Mouse (Mus musculus) kidney, embryonic 15.5 days (tissue): ENCODE results near the gene 4833439L19Rik. TPM values are rescaled to one million over a fixed set of nuclear protein-coding genes. Genes with fewer than 3 reads are reported as not detected.

Experiments used
- ATAC-seq: fragments of 200-750 bp; cut with Nextera tagmentation; replicated peaks from 2 replicates; pipeline ENCODE4 v1.8.0; 2017; ENCODE audit warnings: moderate TSS enrichment; ENCODE audit not compliant: low FRiP score
- H3K27ac ChIP-seq: fragments of 300-500 bp; sonication (generic); 2 replicates; pipeline ENCODE4 v1.5.1; 2015; ENCODE audit warnings: mild to moderate bottlenecking, inconsistent platforms
- H3K27me3 ChIP-seq: fragments of 300-500 bp; sonication (generic); 2 replicates; pipeline ENCODE4 v1.6.1; 2015; ENCODE audit warnings: inconsistent platforms
- H3K36me3 ChIP-seq: fragments of 300-500 bp; sonication (generic); 2 replicates; pipeline ENCODE4 v1.6.1; 2015; ENCODE audit warnings: inconsistent platforms
- H3K4me1 ChIP-seq: fragments of 300-500 bp; sonication (generic); 2 replicates; pipeline ENCODE4 v1.6.1; 2015; ENCODE audit warnings: inconsistent platforms
- H3K4me2 ChIP-seq: fragments of 300-500 bp; sonication (generic); 2 replicates; pipeline ENCODE4 v1.6.1; 2015; ENCODE audit warnings: moderate library complexity, mild to moderate bottlenecking, inconsistent platforms
- H3K4me3 ChIP-seq: fragments of 300-500 bp; sonication (generic); replicated peaks from 2 replicates; pipeline ENCODE4 v1.5.1; 2015; ENCODE audit warnings: mild to moderate bottlenecking, inconsistent platforms
- H3K9ac ChIP-seq: fragments of 300-500 bp; sonication (generic); 2 replicates; pipeline ENCODE4 v1.6.1; 2015; ENCODE audit warnings: mild to moderate bottlenecking, inconsistent platforms
- H3K9me3 ChIP-seq: fragments of 300-500 bp; sonication (generic); replicated peaks from 2 replicates; pipeline ENCODE4 v1.6.1; 2016; ENCODE audit warnings: inconsistent platforms
- WGBS: fragments of 180-500 bp; shearing (Covaris S2); methylation state at CpG from one replicate; pipeline ENCODE4 v1.1.7; 2015; ENCODE audit warnings: mixed read lengths; 5-methylcytosine and 5-hydroxymethylcytosine counted together
- polyA plus RNA-seq: library from polyadenylated mRNA; unstranded; fragments of >200 nt; fragmentation: Nextera tagmentation; extraction: Ambion mirVana; gene quantifications from 2 replicates; pipeline ENCODE4 v1.2.1, GENCODE M21; 2015

The 4833439L19Rik gene
- polyA plus RNA-seq, 1 experiment from 2014 or later: 162 TPM

- no peak overlapping the region for H3K27ac ChIP-seq
- H3K36me3 ChIP-seq: peaks cover 67% of the 10 kb centered on the region
- ATAC-seq: no peak
- H3K9ac ChIP-seq: no peak overlapping the region
- H3K4me2 ChIP-seq: no peak overlapping the region
- 0 out of 2 replicates have a peak, but pooled peaks cover 4% of the 10 kb centered on the region for H3K27me3 ChIP-seq
- WGBS: 86% methylated on average over 21 of the region's 21 CpGs
- H3K9me3 ChIP-seq: no peaks in the 10 kb centered on the region
- H3K4me1 ChIP-seq: peaks cover 27% of the 10 kb centered on the region
- H3K4me3 ChIP-seq: no peak overlapping the region
Observed at GRCm38 (mm10) chr13:54577652-54578507, 12.6 kb upstream of the 4833439L19Rik start.

- peak; percentile 17; the same call in 1 of the 2 replicates for ATAC-seq
- no peaks in the 10 kb centered on the region for H3K9me3 ChIP-seq
- H3K36me3 ChIP-seq: peaks cover 43% of the 10 kb centered on the region
Observed at GRCm38 (mm10) chr13:54575489-54575888, 10.3 kb upstream of the 4833439L19Rik start.

DNA sequence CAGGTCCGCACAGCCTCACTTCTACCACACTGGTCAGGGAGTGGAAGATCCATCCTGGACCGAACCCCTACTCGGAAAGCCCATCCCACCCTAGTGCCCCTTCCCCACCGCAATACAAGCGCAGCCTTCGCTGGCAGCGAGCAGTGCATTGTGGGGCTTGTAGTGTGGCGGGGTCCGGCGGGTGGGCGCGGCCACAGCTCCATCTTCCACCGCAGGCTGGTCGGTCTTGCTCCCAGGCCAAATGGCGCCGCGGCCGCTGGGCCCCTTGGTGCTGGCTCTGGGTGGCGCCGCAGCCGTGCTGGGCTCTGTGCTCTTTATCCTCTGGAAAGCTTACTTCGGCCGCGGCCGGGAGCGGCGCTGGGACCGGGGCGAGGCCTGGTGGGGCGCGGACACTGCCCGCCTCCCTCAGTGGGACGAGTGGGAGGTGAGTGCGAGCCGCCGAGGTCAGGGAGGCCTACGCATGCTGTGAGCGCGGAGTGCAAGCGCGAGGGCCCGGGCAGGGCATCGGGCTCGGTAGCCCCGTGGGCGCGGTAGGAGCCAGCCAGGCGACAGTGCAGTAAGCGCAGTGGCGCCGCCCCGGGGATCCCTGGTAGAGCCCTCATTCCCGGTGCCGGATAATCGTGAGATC is 9.7 kb upstream of the 4833439L19Rik start, which contains the start of gene Arl10:
Gene Arl10 (plus strand): TSS at position 162 of the 628 bp plus-strand sequence.
- Histone ChIP-seq H3K9me3 (no peaks in the 10 kb centered on the region), H3K4me1 (peaks cover 27% of the 10 kb centered on the region), H3K27me3 (0 out of 2 replicates have a peak, but pooled peaks cover 4% of the 10 kb centered on the region), H3K27ac (peak within 1 kb of the TSS; percentile 83), H3K4me3 (peak within 1 kb of the TSS; percentile 80), H3K36me3 (peaks cover 37% of the 10 kb centered on the region), H3K9ac (peak within 1 kb of the TSS; percentile 87), H3K4me2 (peak within 1 kb of the TSS; percentile 89)
- peak; percentile 90 for ATAC-seq
- under 1% methylated on average over 55 of the region's 55 CpGs for WGBS

More at GRCm38 (mm10) chr13:54575489-54575888, 10.3 kb upstream of the 4833439L19Rik start:
- H3K4me3 ChIP-seq: peak overlapping the region; percentile 80
- H3K27ac ChIP-seq: peak overlapping the region; percentile 83
- H3K9ac ChIP-seq: peak overlapping the region; percentile 87
- H3K4me2 ChIP-seq: peak overlapping the region; percentile 89
- peaks cover 27% of the 10 kb centered on the region for H3K4me1 ChIP-seq
- WGBS: 2% methylated on average over 19 of the region's 19 CpGs
- H3K27me3 ChIP-seq: 0 out of 2 replicates have a peak, but pooled peaks cover 4% of the 10 kb centered on the region

- ATAC-seq: no peak
- Histone ChIP-seq H3K9ac (no peak overlapping the region), H3K4me1 (peaks cover 31% of the 10 kb centered on the region)
Observed at GRCm38 (mm10) chr13:54572621-54573020, 7.4 kb upstream of the 4833439L19Rik start.

DNA sequence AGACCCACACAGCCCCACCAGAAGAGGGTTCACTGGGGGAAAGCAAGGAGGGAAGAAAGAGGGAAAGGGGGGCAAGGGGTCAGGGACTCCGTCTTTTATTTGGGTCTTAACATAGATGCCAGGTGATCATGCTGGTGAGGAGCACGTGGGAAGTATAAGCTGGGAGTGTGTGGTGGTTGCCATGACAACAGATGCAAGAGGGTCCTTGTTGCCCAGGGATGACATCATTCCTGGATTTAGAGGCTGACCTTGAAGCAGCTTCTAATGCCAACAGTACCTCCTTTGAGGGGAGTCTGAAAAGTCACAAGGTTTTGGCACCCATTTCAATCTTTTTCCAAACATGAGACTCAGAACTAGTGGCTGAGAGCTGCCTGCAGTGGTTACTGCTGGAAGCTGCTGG is 6.4 kb upstream of the 4833439L19Rik start:
- Histone ChIP-seq H3K4me3 (no peak overlapping the region), H3K27ac (no peak overlapping the region), H3K9me3 (no peaks in the 10 kb centered on the region), H3K9ac (no peak overlapping the region), H3K36me3 (peaks cover 4% of the 10 kb centered on the region), H3K27me3 (0 out of 2 replicates have a peak, but pooled peaks cover 4% of the 10 kb centered on the region), H3K4me2 (no peak overlapping the region), H3K4me1 (peaks cover 26% of the 10 kb centered on the region)
- no peak for ATAC-seq
- WGBS: 54% methylated on average over 2 of the region's 2 CpGs

More at GRCm38 (mm10) chr13:54572621-54573020, 7.4 kb upstream of the 4833439L19Rik start:
- Histone ChIP-seq H3K27ac (no peak overlapping the region), H3K4me3 (no peak overlapping the region), H3K27me3 (0 out of 2 replicates have a peak, but pooled peaks cover 4% of the 10 kb centered on the region), H3K4me2 (no peak overlapping the region), H3K9me3 (no peaks in the 10 kb centered on the region), H3K36me3 (peaks cover 14% of the 10 kb centered on the region)
- 77% methylated on average over 4 of the region's 4 CpGs for whole genome bisulfite sequencing

DNA sequence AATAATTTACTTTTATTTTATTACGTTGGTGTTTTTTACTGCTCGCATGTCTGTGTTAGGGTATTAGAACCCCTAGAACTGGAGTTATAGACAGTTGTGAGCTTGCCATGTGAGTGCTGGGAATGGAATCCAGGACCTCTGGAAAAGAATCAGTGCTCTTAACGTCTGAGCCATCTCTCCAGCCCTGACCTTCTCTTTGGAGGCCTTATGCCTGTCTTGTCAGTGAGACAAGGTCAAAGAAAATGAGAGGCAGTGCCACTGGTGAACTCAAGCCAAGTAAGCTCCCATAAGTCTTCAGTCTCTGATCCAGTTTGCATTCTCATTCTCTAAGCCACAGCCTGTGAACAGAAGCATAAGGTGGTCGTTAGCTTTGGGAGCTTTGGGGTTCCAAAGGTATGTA is 5.5 kb upstream of the 4833439L19Rik start:
- no peaks in the 10 kb centered on the region for H3K9me3 ChIP-seq
- 79% methylated on average over 4 of the region's 4 CpGs for WGBS

DNA sequence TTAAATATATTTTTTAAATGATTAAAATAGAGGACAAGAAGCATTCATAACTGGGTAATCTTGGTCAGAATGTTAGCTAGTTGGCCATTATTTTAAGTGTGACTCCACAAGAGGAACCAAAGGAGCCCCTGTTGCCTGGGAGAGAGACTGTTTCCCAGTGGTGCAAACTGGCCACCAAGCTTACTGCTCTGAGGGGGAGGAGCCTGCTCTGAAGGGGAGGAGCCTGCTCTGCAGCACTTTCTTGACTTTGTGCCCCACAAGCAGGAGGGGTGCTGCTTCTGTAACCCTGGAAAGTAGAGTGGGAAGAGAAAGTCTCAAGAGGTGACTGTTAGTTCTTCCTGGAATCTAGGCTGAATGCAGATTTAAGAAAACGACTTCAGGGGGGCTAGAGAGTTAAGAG is 4.0 kb upstream of the 4833439L19Rik start:
- Histone ChIP-seq H3K4me3 (no peak overlapping the region), H3K27ac (no peak overlapping the region), H3K9me3 (no peaks in the 10 kb centered on the region), H3K4me2 (no peak overlapping the region), H3K4me1 (peaks cover 18% of the 10 kb centered on the region), H3K27me3 (0 out of 2 replicates have a peak, but pooled peaks cover 4% of the 10 kb centered on the region), H3K36me3 (no peaks in the 10 kb centered on the region), H3K9ac (no peak overlapping the region)
- WGBS: 49% methylated on average over 1 of the region's 1 CpGs
- ATAC-seq: no peak

More for the DNA sequence above, 5.5 kb upstream of the 4833439L19Rik start:
- Histone ChIP-seq H3K27ac (no peak overlapping the region), H3K27me3 (0 out of 2 replicates have a peak, but pooled peaks cover 4% of the 10 kb centered on the region), H3K4me3 (no peak overlapping the region), H3K4me1 (peaks cover 19% of the 10 kb centered on the region), H3K9ac (no peak overlapping the region), H3K4me2 (no peak overlapping the region), H3K36me3 (no peaks in the 10 kb centered on the region)
- ATAC-seq: no peak

DNA sequence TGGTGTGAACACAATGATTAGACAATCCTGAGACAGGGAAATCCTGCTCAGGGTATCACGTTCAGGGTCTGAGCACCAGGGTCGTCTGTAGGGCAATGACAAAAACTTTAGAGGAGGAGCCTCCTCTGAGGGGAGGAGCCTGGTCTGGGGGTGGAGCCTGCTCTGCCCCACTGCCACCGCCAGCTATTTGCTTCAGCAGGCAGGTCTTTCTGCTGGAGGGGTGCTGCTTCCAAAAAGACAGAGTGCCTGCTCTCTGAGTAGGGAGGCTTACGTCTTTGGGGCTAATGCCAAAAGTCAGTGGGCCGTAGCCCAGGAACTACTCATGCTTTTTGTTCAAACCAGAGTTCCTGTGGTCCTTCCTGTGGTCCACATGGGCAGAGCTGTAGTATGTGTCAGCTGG is 3.1 kb upstream of the 4833439L19Rik start:
- ATAC-seq: no peak
- H3K36me3 ChIP-seq: no peaks in the 10 kb centered on the region
- H3K4me1 ChIP-seq: peaks cover 21% of the 10 kb centered on the region
- 46% methylated on average over 5 of the region's 5 CpGs for WGBS
- no peak overlapping the region for H3K4me2 ChIP-seq
- no peak overlapping the region for H3K9ac ChIP-seq
- no peaks in the 10 kb centered on the region for H3K9me3 ChIP-seq
- H3K27me3 ChIP-seq: no peaks in the 10 kb centered on the region
- H3K27ac ChIP-seq: no peak overlapping the region
- no peak overlapping the region for H3K4me3 ChIP-seq

DNA sequence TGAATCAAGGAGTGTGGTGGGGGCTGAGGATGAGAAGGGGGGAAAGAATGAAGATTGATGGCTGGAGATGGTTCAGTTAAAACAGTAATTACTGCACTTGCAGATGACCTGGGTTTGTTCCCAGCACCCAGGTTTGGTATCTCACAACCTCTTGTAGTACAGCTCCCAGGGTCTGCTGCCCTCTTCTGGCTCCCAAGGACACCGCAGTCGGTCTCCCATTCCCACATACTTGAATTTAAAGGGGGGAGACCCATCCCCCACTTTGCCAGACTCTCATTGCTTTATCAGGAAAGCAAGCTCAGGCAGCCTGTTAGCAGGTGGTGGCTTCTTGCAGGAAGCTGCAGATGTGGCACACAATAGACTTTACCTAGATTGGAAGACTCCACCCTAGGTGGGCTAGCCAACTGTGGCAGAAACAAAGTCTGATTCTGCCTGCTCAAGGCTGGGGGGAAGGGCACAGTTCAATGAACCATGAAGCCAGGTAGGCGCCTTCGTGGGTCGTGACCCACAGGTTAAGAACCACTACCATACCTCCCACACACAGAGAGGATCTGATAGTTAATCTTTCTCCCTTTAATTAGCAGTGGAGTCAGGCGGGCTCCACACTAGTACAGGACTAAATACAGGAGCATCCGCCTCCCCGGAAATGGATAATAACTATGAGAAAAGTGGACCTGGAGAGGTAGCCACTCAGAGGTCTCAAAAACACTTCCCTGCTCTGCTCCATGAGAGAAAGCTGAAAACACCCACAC is 535 bp upstream of the 4833439L19Rik start:
- no peaks in the 10 kb centered on the region for H3K9me3 ChIP-seq
- peak overlapping the region; percentile 80 for H3K4me2 ChIP-seq
- H3K4me3 ChIP-seq: peak overlapping the region; percentile 95
- ATAC-seq: peak; percentile 36
- peaks cover 30% of the 10 kb centered on the region for H3K4me1 ChIP-seq
- H3K27ac ChIP-seq: peak overlapping the region; percentile 74
- peaks cover 24% of the 10 kb centered on the region for H3K36me3 ChIP-seq
- H3K27me3 ChIP-seq: no peaks in the 10 kb centered on the region
- WGBS: 35% methylated on average over 8 of the region's 8 CpGs
- peak overlapping the region; percentile 96; the same call in 1 of the 2 replicates for H3K9ac ChIP-seq

DNA sequence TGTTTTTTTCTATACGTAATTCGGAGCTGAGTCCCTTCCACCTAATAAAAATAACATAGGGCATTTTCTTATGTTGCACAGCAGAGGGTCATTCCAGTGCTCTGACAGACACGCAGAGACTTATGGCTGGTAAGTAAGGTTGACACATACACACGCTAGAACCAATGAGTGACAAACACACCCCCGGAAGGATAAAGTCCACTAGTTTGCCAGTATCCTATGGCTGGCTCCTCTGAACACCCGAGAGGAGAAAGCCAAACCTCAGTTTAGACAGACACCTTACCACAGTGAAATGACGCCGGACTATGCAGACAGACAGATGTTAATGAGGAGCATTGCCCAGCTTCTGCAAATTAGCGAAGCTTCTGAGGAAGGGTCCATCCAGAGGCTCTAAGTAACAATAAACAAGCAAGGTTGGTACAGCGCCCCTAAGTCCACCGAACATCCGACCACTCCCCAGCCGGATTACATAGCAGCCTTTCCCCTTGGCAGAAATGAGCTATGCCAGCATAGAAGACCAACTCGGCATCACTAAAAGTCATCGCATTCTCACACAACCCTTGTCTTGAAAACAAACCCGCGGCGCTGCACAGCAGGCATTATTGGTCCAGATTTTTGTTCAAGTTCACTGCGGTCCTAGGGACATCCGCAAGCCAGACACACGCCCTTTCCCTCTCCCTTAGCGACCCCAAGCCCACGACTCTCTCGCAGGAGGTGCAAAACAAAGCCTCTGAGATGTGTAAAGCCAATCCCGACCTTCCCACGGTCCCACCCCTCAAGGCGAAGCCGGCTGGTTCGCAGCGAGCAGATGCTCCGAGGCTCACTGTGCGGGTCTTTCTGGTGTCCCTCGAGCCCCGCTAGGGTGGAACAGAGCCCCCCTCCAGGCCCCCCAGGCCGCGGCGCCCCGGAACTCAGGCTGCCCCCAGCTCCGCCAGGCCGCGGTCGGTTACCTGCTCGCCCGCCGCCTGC is 719 bp downstream of the 4833439L19Rik start:
- peak overlapping the region; percentile 74 for H3K27ac ChIP-seq
- H3K27me3 ChIP-seq: no peaks in the 10 kb centered on the region
- peak; percentile 45 for ATAC-seq
- H3K36me3 ChIP-seq: peaks cover 36% of the 10 kb centered on the region
- peak overlapping the region; percentile 80 for H3K4me2 ChIP-seq
- peak overlapping the region; percentile 96 for H3K9ac ChIP-seq
- WGBS: 8% methylated on average over 45 of the region's 45 CpGs
- H3K4me3 ChIP-seq: peak overlapping the region; percentile 95
- H3K9me3 ChIP-seq: no peaks in the 10 kb centered on the region
- H3K4me1 ChIP-seq: peaks cover 30% of the 10 kb centered on the region
